Mouse (Mus musculus) liver, embryonic 16.5 days (tissue): ENCODE results near the gene Ssh2. TPM values are rescaled to one million over a fixed set of nuclear protein-coding genes. Genes with fewer than 3 reads are reported as not detected.

ENCODE experiments used
- ATAC-seq: fragments of 200-750 bp; cut with Nextera tagmentation; 2 replicates; pipeline ENCODE4 v1.8.0; 2017; ENCODE audit warnings: low read depth, mild to moderate bottlenecking, moderate number of reproducible peaks, moderate library complexity
- H3K27ac ChIP-seq: fragments of 300-500 bp; sonication (generic); 2 replicates; pipeline ENCODE4 v1.5.1; 2014; ENCODE audit warnings: mild to moderate bottlenecking, low read length
- H3K27me3 ChIP-seq: fragments of 300-500 bp; sonication (generic); 2 replicates; pipeline ENCODE4 v1.6.1; 2014; ENCODE audit warnings: low read depth, low read length, mixed read lengths; ENCODE audit not compliant: control insufficient read depth, insufficient read depth
- H3K36me3 ChIP-seq: fragments of 300-500 bp; sonication (generic); 2 replicates; pipeline ENCODE4 v1.6.1; 2014; ENCODE audit warnings: mild to moderate bottlenecking; ENCODE audit not compliant: control insufficient read depth, insufficient read depth
- H3K4me1 ChIP-seq: fragments of 300-500 bp; sonication (generic); 2 replicates; pipeline ENCODE4 v1.6.1; 2014; ENCODE audit warnings: low read depth, low read length, mixed read lengths; ENCODE audit not compliant: control insufficient read depth
- H3K4me2 ChIP-seq: fragments of 300-500 bp; sonication (generic); 2 replicates; pipeline ENCODE4 v1.6.1; 2014; ENCODE audit warnings: low read depth, low read length, mixed read lengths
- H3K4me3 ChIP-seq: fragments of 300-500 bp; sonication (generic); 2 replicates; pipeline ENCODE4 v1.5.1; 2014; ENCODE audit warnings: low read depth, mild to moderate bottlenecking, low read length
- H3K9ac ChIP-seq: fragments of 300-500 bp; sonication (generic); 2 replicates; pipeline ENCODE4 v1.6.1; 2014; ENCODE audit warnings: low read depth, low read length
- H3K9me3 ChIP-seq: fragments of 300-500 bp; sonication (generic); replicated peaks from 2 replicates; pipeline ENCODE4 v1.6.1; 2016; ENCODE audit warnings: low read length; ENCODE audit not compliant: control insufficient read depth
- WGBS: fragments of 180-500 bp; shearing (Covaris S2); extraction: QIAGEN DNeasy Blood & Tissue Kit; methylation state at CpG from one replicate; pipeline ENCODE4 v1.1.7; 2014; ENCODE audit not compliant: insufficient replicate concordance; 5-methylcytosine and 5-hydroxymethylcytosine counted together
- polyA plus RNA-seq: library from polyadenylated mRNA; unstranded; fragments of >200 nt; fragmentation: Nextera tagmentation; extraction: Ambion mirVana; gene quantifications from 2 replicates; pipeline ENCODE4 v1.2.1, GENCODE M21; 2015

Gene Ssh2
- polyA plus RNA-seq, 1 experiment from 2014 or later = 4.7 TPM

GRCm38 (mm10) chr11:77499354-77499753, 283.3 kb downstream of the Ssh2 start:
- no peak overlapping the region for H3K4me2 ChIP-seq
- H3K9me3 ChIP-seq = no peaks in the 10 kb centered on the region
- no peak overlapping the region for H3K9ac ChIP-seq
- WGBS = 84% methylated on average over 7 of the region's 7 CpGs
- ATAC-seq = no peak
- H3K4me3 ChIP-seq = no peak overlapping the region
- peaks cover under 1% of the 10 kb centered on the region; the same call in 1 of the 2 replicates for H3K36me3 ChIP-seq
- no peak overlapping the region for H3K27ac ChIP-seq
- H3K4me1 ChIP-seq = peaks cover 28% of the 10 kb centered on the region
- no peaks in the 10 kb centered on the region for H3K27me3 ChIP-seq

GRCm38 (mm10) chr11:77500361-77501325, 284.6 kb downstream of the Ssh2 start:
- no peak overlapping the region for H3K4me2 ChIP-seq
- WGBS = 79% methylated on average over 17 of the region's 17 CpGs
- peaks cover 9% of the 10 kb centered on the region; the same call in 1 of the 2 replicates for H3K36me3 ChIP-seq
- no peak for ATAC-seq
- no peak overlapping the region for H3K4me3 ChIP-seq
- H3K4me1 ChIP-seq = peaks cover 17% of the 10 kb centered on the region
- H3K9ac ChIP-seq = no peak overlapping the region
- no peak overlapping the region for H3K27ac ChIP-seq
- no peaks in the 10 kb centered on the region for H3K27me3 ChIP-seq
- H3K9me3 ChIP-seq = no peaks in the 10 kb centered on the region

GRCm38 (mm10) chr11:77501392-77501791, 285.3 kb downstream of the Ssh2 start:
- H3K9me3 ChIP-seq = no peaks in the 10 kb centered on the region
- 15% methylated on average over 5 of the region's 5 CpGs for WGBS
- H3K4me2 ChIP-seq = no peak overlapping the region
- no peak overlapping the region for H3K27ac ChIP-seq
- H3K9ac ChIP-seq = no peak overlapping the region
- H3K36me3 ChIP-seq = peaks cover 9% of the 10 kb centered on the region; the same call in 1 of the 2 replicates
- no peak overlapping the region for H3K4me3 ChIP-seq
- no peaks in the 10 kb centered on the region for H3K27me3 ChIP-seq
- ATAC-seq = no peak
- H3K4me1 ChIP-seq = peaks cover 14% of the 10 kb centered on the region

GRCm38 (mm10) chr11:77501971-77502370, 285.9 kb downstream of the Ssh2 start:
- Histone ChIP-seq H3K4me1 (peaks cover 11% of the 10 kb centered on the region), H3K4me3 (no peak overlapping the region), H3K27me3 (no peaks in the 10 kb centered on the region), H3K9me3 (no peaks in the 10 kb centered on the region), H3K36me3 (peaks cover 9% of the 10 kb centered on the region; the same call in 1 of the 2 replicates), H3K9ac (no peak overlapping the region), H3K27ac (no peak overlapping the region), H3K4me2 (no peak overlapping the region)
- WGBS = 80% methylated on average over 4 of the region's 4 CpGs
- ATAC-seq = no peak

- Histone ChIP-seq H3K27ac (no peak overlapping the region), H3K4me2 (no peak overlapping the region), H3K27me3 (no peaks in the 10 kb centered on the region), H3K4me3 (no peak overlapping the region), H3K36me3 (peaks cover 9% of the 10 kb centered on the region; the same call in 1 of the 2 replicates), H3K9ac (no peak overlapping the region), H3K4me1 (peaks cover 6% of the 10 kb centered on the region), H3K9me3 (no peaks in the 10 kb centered on the region)
- ATAC-seq = no peak
- WGBS = 79% methylated on average over 6 of the region's 6 CpGs
Observed at GRCm38 (mm10) chr11:77502481-77502880, 286.4 kb downstream of the Ssh2 start.

DNA sequence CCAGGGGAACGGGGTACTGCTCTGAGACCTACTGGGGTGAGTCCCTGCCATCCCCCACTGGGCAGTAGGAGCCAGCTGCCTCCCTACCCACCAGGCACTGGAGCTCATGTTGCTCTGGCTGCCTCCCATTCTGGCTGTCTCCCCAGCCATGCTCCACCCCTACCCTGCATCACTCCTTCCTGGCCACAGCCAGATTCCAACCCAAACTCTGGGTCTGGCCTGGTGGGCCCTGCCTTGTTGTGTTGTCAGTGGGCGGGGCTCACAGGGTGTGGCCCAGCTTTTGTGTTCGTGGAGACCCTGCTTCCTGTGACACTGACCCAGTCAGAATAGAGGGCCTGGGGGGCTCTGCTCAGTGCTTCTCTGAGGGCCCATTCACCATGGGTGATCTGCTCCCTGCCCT, 287.4 kb downstream of the Ssh2 start:
- H3K4me3 ChIP-seq = no peak overlapping the region
- no peaks in the 10 kb centered on the region for H3K9me3 ChIP-seq
- H3K27ac ChIP-seq = no peak overlapping the region
- no peak for ATAC-seq
- peaks cover 9% of the 10 kb centered on the region; the same call in 1 of the 2 replicates for H3K36me3 ChIP-seq
- 34% methylated on average over 3 of the region's 3 CpGs for WGBS
- no peak overlapping the region for H3K4me2 ChIP-seq
- H3K4me1 ChIP-seq = peaks cover 5% of the 10 kb centered on the region
- H3K9ac ChIP-seq = no peak overlapping the region
- H3K27me3 ChIP-seq = no peaks in the 10 kb centered on the region

GRCm38 (mm10) chr11:77504377-77504776, 288.3 kb downstream of the Ssh2 start:
- WGBS = 86% methylated on average over 19 of the region's 19 CpGs

GRCm38 (mm10) chr11:77505291-77505980, 289.3 kb downstream of the Ssh2 start:
- H3K36me3 ChIP-seq = peaks cover 9% of the 10 kb centered on the region; the same call in 1 of the 2 replicates
- no peak overlapping the region for H3K4me2 ChIP-seq
- H3K27ac ChIP-seq = no peak overlapping the region
- peaks cover 6% of the 10 kb centered on the region for H3K4me1 ChIP-seq
- no peaks in the 10 kb centered on the region for H3K27me3 ChIP-seq
- WGBS = 83% methylated on average over 22 of the region's 22 CpGs
- H3K9me3 ChIP-seq = no peaks in the 10 kb centered on the region
- no peak overlapping the region for H3K9ac ChIP-seq
- no peak overlapping the region for H3K4me3 ChIP-seq
- ATAC-seq = no peak

More at GRCm38 (mm10) chr11:77504377-77504776, 288.3 kb downstream of the Ssh2 start:
- ATAC-seq = no peak
- Histone ChIP-seq H3K9me3 (no peaks in the 10 kb centered on the region), H3K27ac (no peak overlapping the region), H3K4me2 (no peak overlapping the region), H3K4me1 (peaks cover 6% of the 10 kb centered on the region), H3K36me3 (peaks cover 9% of the 10 kb centered on the region; the same call in 1 of the 2 replicates), H3K4me3 (no peak overlapping the region), H3K27me3 (no peaks in the 10 kb centered on the region), H3K9ac (no peak overlapping the region)
